Mouse (Mus musculus): ENCODE results near the gene Lrig1.

The Lrig1 gene

DNA sequence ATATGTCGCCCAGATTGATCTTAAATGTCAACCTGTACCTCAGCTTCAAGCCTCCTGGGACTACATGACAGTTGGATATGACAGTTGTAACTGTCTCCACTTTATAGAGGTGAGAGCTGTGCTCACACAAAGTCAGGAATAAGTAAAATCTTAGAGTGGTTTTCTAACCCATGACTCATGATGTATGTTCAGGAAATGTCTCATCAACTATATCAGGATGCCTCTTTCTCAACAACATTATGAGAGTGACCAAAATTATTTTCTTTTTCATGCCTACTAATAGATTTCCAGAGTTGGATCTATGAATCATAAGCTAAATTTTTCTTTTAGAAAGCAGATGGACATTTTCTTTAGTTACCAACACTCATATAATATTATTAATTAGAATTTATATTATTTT, 6.0 kb upstream of the Lrig1 start:
- TF ChIP-seq CTCF (conservative IDR thresholded peaks at IDR 0.05; ENCODE audit: low read length) (no peak), POU5F1 (IDR thresholded peaks at IDR 0.05; ENCODE audit: borderline replicate concordance, low read length) (no peak), NANOG (IDR thresholded peaks at IDR 0.05; ENCODE audit: borderline replicate concordance, low read length) (no peak)
- Histone ChIP-seq H3K36me3 (ENCODE audit: insufficient read depth, low read length) (no peaks in the 10 kb centered on the region), H3K9me3 (ENCODE audit: low read length) (no peaks in the 10 kb centered on the region), H3K4me1 (replicated peaks; ENCODE audit: low read depth, low read length) (peaks cover 9% of the 10 kb centered on the region), H3K27me3 (ENCODE audit: insufficient read depth, low read length) (peaks cover 20% of the 10 kb centered on the region), H3K4me3 (replicated peaks; ENCODE audit: low read length) (no peak overlapping the region)

DNA sequence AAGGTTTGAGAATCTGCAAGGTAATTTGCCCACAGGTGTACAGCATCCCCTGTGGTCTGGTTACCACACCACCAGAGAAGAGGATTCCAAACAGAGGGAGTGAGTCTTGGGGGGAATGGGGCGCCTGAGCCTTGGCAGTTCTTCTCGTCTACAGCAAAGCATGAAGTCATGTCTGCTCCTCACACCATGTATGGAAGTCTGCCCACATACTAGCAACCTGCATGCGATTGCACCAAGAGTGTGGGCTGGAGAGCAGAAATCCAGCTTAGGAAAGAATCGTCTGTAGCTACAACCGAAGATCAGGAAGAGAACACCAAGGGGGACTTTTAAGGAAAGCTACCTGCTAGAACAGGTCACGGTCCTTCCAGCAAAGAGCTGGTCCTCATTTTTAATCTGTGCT, 3.0 kb upstream of the Lrig1 start:
- H3K36me3 ChIP-seq (ENCODE audit: insufficient read depth, low read length), result no peaks in the 10 kb centered on the region
- peaks cover 24% of the 10 kb centered on the region for H3K4me1 ChIP-seq (replicated peaks; ENCODE audit: low read depth, low read length)
- H3K4me3 ChIP-seq (replicated peaks; ENCODE audit: low read length), result no peak overlapping the region
- TF ChIP-seq NANOG (IDR thresholded peaks at IDR 0.05; ENCODE audit: borderline replicate concordance, low read length) (no peak), POU5F1 (IDR thresholded peaks at IDR 0.05; ENCODE audit: borderline replicate concordance, low read length) (no peak), CTCF (conservative IDR thresholded peaks at IDR 0.05; ENCODE audit: low read length) (no peak)
- no peaks in the 10 kb centered on the region for H3K9me3 ChIP-seq (ENCODE audit: low read length)
- peaks cover 33% of the 10 kb centered on the region for H3K27me3 ChIP-seq (ENCODE audit: insufficient read depth, low read length)

DNA sequence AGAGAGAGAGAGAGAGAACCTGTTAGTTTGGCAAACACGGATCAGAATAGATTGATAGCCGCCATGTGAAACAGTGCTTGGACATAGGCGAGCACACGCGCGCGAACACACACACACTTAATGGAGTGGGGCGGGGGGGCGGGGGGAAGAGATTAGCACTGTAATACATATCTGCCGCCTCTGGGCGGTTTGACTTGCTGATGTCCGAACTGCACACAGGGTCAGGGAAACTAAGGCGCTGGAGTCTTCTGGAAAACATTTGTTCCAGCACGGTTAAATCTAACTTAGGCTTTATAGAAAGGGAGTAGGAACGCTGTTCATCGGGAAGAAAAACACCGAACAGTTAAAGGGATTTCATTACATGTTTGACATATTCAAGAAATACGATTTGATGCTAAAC, 1.1 kb upstream of the Lrig1 start:
- peaks cover 37% of the 10 kb centered on the region for H3K4me1 ChIP-seq (replicated peaks; ENCODE audit: low read depth, low read length)
- H3K36me3 ChIP-seq (ENCODE audit: insufficient read depth, low read length), result no peaks in the 10 kb centered on the region
- H3K9me3 ChIP-seq (ENCODE audit: low read length), result no peaks in the 10 kb centered on the region
- TF ChIP-seq POU5F1 (IDR thresholded peaks at IDR 0.05; ENCODE audit: borderline replicate concordance, low read length) (no peak), NANOG (IDR thresholded peaks at IDR 0.05; ENCODE audit: borderline replicate concordance, low read length) (no peak), CTCF (conservative IDR thresholded peaks at IDR 0.05; ENCODE audit: low read length) (no peak)
- peak overlapping the region; percentile 94; the same call in 1 of the 2 replicates for H3K4me3 ChIP-seq (replicated peaks; ENCODE audit: low read length)
- peaks cover 36% of the 10 kb centered on the region for H3K27me3 ChIP-seq (ENCODE audit: insufficient read depth, low read length)

DNA sequence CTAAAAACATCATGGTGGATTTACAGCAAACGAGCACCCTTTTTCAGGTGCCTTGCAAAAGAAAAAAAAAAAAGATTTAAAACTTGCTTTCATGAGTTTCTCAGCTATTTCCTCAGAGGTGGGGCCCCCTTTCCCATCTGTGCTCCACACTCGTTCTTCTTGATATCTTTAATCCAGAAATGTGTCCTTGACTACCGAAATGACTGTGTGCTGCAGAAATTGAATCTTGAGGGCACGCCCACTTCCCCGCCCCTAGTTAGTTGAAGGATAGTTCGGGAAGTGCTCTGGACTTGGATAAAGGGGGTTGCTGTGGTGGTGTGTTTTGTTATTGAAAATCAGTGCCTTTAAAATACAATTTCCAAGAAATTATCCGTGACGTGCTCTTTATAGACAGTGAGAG, 654 bp upstream of the Lrig1 start:
- Histone ChIP-seq H3K27me3 (ENCODE audit: insufficient read depth, low read length) (peaks cover 36% of the 10 kb centered on the region), H3K4me3 (replicated peaks; ENCODE audit: low read length) (peak overlapping the region; percentile 94), H3K4me1 (replicated peaks; ENCODE audit: low read depth, low read length) (peaks cover 42% of the 10 kb centered on the region), H3K36me3 (ENCODE audit: insufficient read depth, low read length) (no peaks in the 10 kb centered on the region), H3K9me3 (ENCODE audit: low read length) (no peaks in the 10 kb centered on the region)
- TF ChIP-seq CTCF (conservative IDR thresholded peaks at IDR 0.05; ENCODE audit: low read length) (no peak), POU5F1 (IDR thresholded peaks at IDR 0.05; ENCODE audit: borderline replicate concordance, low read length) (no peak), NANOG (IDR thresholded peaks at IDR 0.05; ENCODE audit: borderline replicate concordance, low read length) (no peak)

DNA sequence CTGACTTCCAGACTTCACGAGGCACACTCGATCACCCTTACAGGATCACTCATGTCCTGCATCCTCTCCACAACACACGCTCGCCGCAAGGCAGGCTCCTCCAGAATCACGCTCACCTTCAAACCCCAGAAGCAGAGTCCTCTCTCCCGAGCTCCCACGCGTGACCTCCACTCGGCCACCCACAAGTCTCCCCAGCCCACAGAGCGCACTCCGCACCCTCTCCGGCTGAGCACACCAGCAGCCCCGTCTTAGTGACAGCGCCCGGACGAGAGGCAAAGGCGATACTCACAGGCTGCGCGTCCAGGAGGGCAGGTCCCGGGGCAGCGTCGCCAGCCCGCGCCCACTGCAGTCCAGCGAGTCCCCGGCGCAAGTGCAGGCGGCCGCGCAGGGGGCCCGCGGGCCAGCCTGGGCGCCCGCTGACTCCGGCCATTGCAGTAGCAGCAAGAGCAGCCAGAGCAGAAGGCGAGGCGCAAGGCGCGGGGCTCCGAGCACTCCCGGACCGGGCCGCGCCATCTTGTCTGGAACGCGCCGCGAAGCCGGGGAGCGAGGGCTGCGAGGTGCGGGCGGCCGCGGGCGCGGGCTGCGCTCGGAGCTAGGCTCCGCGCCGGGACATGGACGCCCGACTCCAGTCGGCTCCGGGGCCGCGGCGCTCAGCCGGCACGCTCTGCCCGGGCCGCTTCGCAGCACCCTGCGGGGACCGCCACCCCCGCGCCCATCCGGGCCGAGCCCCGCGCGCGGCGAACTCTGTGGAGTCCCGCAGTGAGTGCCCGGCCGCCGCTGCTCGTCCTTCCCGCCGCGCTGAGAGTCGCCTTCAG, 578 bp downstream of the Lrig1 start:
- peak overlapping the region; percentile 94 for H3K4me3 ChIP-seq (replicated peaks; ENCODE audit: low read length)
- H3K4me1 ChIP-seq (replicated peaks; ENCODE audit: low read depth, low read length), result peaks cover 54% of the 10 kb centered on the region
- H3K9me3 ChIP-seq (ENCODE audit: low read length), result no peaks in the 10 kb centered on the region
- H3K27me3 ChIP-seq (ENCODE audit: insufficient read depth, low read length), result peaks cover 36% of the 10 kb centered on the region
- no peaks in the 10 kb centered on the region for H3K36me3 ChIP-seq (ENCODE audit: insufficient read depth, low read length)
- TF ChIP-seq CTCF (conservative IDR thresholded peaks at IDR 0.05; ENCODE audit: low read length), result no peak
- no peak for TF ChIP-seq POU5F1 (IDR thresholded peaks at IDR 0.05; ENCODE audit: borderline replicate concordance, low read length)
- TF ChIP-seq NANOG (IDR thresholded peaks at IDR 0.05; ENCODE audit: borderline replicate concordance, low read length), result no peak

DNA sequence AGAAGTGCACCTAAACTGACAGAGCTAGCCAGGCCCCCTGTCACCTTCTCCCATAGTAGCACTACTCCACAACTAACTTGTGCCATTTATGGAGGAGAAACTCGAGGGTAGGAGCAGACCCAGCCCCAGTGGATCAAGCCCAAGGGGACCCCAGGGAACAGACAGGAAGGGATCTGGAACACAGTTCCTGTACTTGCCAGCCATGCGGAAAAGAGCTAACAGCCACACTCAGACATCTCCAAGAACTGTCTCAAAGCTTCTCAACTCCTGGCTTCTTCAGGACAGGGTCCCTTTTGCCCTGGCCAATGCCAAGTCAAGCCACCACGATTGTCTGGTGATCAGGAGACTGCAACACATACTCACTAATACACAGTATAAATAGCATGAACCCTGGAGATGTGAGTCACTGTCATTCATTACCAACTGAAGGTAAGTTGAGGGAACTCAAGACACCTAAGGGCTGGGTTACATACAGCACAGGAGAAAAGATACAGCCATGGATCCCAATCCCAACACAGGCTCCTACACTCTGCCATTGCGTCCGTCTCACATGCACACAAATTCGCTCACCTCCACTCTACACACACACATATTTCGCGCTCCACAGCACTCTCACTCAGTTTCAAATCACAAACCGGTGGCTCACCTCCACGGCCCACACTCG, 1.3 kb downstream of the Lrig1 start:
- Histone ChIP-seq H3K4me3 (replicated peaks; ENCODE audit: low read length) (peak overlapping the region; percentile 94), H3K27me3 (ENCODE audit: insufficient read depth, low read length) (peaks cover 34% of the 10 kb centered on the region), H3K36me3 (ENCODE audit: insufficient read depth, low read length) (no peaks in the 10 kb centered on the region), H3K9me3 (ENCODE audit: low read length) (no peaks in the 10 kb centered on the region), H3K4me1 (replicated peaks; ENCODE audit: low read depth, low read length) (peaks cover 61% of the 10 kb centered on the region)
- TF ChIP-seq CTCF (conservative IDR thresholded peaks at IDR 0.05; ENCODE audit: low read length) (no peak), POU5F1 (IDR thresholded peaks at IDR 0.05; ENCODE audit: borderline replicate concordance, low read length) (no peak), NANOG (IDR thresholded peaks at IDR 0.05; ENCODE audit: borderline replicate concordance, low read length) (no peak)

DNA sequence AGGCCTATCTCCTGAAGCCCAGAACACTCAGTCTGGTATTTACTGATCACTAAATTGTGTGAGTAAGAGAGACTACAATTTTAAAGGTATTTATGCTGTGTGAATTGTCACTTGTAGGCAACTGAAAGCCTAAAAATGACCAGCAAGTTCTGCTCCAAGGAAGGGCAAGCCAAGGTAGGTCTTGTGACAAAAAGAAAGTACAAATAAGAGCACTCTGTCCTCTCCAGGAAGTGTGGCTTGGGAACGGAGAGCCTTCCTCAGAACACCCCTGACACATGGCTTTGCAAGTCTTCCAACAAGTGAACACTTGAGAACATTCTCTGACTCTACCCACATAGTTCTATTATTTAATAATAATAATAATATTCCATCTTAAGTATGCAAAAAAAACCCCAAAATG, 2.5 kb downstream of the Lrig1 start:
- Histone ChIP-seq H3K4me1 (replicated peaks; ENCODE audit: low read depth, low read length) (peaks cover 73% of the 10 kb centered on the region), H3K27me3 (ENCODE audit: insufficient read depth, low read length) (peaks cover 26% of the 10 kb centered on the region), H3K9me3 (ENCODE audit: low read length) (no peaks in the 10 kb centered on the region), H3K4me3 (replicated peaks; ENCODE audit: low read length) (no peak overlapping the region), H3K36me3 (ENCODE audit: insufficient read depth, low read length) (no peaks in the 10 kb centered on the region)
- TF ChIP-seq CTCF (conservative IDR thresholded peaks at IDR 0.05; ENCODE audit: low read length) (no peak), POU5F1 (IDR thresholded peaks at IDR 0.05; ENCODE audit: borderline replicate concordance, low read length) (no peak), NANOG (IDR thresholded peaks at IDR 0.05; ENCODE audit: borderline replicate concordance, low read length) (no peak)

DNA sequence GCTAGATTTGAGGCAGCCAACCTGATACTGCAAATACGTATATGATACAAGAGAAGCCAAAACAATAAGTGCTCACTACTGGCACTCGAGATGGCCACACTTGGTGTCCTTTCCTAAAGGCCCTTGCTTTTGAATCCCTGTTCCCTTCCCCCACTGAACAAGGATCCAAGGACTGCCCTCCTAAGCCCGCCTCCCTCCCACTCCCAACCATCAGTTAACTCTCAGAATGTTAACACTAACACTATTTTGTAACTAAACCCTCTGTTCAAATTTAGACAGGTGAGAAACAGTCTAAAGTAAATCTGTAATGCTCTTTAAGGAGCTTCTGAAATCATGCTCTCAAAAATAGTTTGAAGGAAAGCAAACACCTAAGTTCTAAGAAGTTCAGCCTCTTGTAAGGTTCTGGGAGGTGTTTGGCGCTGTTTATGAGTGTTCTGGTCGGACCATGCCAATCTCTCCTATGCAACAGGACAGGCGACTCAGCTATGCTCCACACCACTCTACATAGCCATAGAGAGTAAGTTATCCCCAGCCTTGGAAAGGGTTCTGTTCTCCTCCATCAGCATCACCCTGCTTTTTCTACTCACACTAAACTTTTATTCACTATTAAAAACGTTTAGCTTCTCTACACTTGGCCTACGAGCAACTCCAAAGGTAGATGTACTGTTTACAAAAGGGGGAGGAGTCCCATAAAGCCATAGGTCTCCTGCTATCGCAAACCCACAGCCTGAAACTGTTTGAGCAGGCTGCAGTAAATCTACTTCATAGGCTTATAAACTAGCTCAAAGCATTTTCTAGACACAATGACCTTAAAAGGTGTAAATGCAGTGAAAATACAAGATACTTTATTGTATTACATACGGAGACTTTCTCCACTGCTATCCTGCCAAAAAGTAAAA, 3.5 kb downstream of the Lrig1 start:
- H3K36me3 ChIP-seq (ENCODE audit: insufficient read depth, low read length), result no peaks in the 10 kb centered on the region
- no peak for TF ChIP-seq CTCF (conservative IDR thresholded peaks at IDR 0.05; ENCODE audit: low read length)
- TF ChIP-seq NANOG (IDR thresholded peaks at IDR 0.05; ENCODE audit: borderline replicate concordance, low read length), result no peak
- no peak for TF ChIP-seq POU5F1 (IDR thresholded peaks at IDR 0.05; ENCODE audit: borderline replicate concordance, low read length)
- H3K4me3 ChIP-seq (replicated peaks; ENCODE audit: low read length), result no peak overlapping the region
- H3K4me1 ChIP-seq (replicated peaks; ENCODE audit: low read depth, low read length), result peaks cover 79% of the 10 kb centered on the region
- H3K9me3 ChIP-seq (ENCODE audit: low read length), result no peaks in the 10 kb centered on the region
- peaks cover 17% of the 10 kb centered on the region for H3K27me3 ChIP-seq (ENCODE audit: insufficient read depth, low read length)
